Mouse (Mus musculus) hindbrain, embryonic 12.5 days (tissue): ENCODE measurements at regions not wholly inside any gene's neighbourhood (a gene's known extent, or its start where the extent isn't known, plus 50 kb on each side); places are given as distances from the start of the nearest gene placed in this dataset.

ENCODE experiments used
- ATAC-seq: fragments of 200-750 bp; cut with Nextera tagmentation; 2 replicates; pipeline ENCODE4 v1.8.0; 2017; ENCODE audit warnings: moderate TSS enrichment; ENCODE audit not compliant: low FRiP score
- H3K27ac ChIP-seq: fragments of 300-500 bp; sonication (generic); 2 replicates; pipeline ENCODE4 v1.5.1; 2016; ENCODE audit warnings: mild to moderate bottlenecking
- H3K27me3 ChIP-seq: fragments of 300-500 bp; sonication (generic); 2 replicates; pipeline ENCODE4 v1.6.1; 2016; ENCODE audit warnings: mild to moderate bottlenecking
- H3K36me3 ChIP-seq: fragments of 300-500 bp; sonication (generic); 2 replicates; pipeline ENCODE4 v1.6.1; 2016; ENCODE audit warnings: mild to moderate bottlenecking
- H3K4me1 ChIP-seq: fragments of 300-500 bp; sonication (generic); 2 replicates; pipeline ENCODE4 v1.6.1; 2016
- H3K4me2 ChIP-seq: fragments of 300-500 bp; sonication (generic); replicated peaks from 2 replicates; pipeline ENCODE4 v1.6.1; 2016; ENCODE audit warnings: mild to moderate bottlenecking
- H3K4me3 ChIP-seq: fragments of 300-500 bp; sonication (generic); 2 replicates; pipeline ENCODE4 v1.5.1; 2016; ENCODE audit warnings: mild to moderate bottlenecking
- H3K9ac ChIP-seq: fragments of 300-500 bp; sonication (generic); 2 replicates; pipeline ENCODE4 v1.6.1; 2016; ENCODE audit warnings: mild to moderate bottlenecking, moderate library complexity
- H3K9me3 ChIP-seq: fragments of 300-500 bp; sonication (generic); replicated peaks from 2 replicates; pipeline ENCODE4 v1.6.1; 2016; ENCODE audit warnings: mild to moderate bottlenecking
- WGBS: fragments of 180-500 bp; shearing (Covaris S2); methylation state at CpG from one replicate; pipeline ENCODE4 v1.1.7; 2016; 5-methylcytosine and 5-hydroxymethylcytosine counted together

DNA sequence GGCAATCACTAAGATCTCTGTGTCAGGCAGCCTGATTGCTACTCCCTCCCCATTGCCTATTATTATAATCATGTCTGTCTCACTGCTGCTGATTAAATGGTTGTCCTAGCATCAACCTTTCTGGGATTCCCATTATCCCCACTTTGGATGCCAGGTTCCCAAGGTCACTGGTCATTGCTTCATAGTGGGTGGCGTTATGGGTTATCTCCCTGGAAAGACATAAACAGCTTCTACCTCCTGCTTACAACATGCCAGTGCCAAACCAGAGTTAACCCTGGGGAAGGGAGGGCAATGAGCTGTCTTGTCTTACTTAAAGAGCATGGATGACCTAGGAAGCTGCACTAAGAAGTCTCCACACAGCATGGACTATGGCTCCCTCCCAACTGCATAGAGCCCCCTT is 136.9 kb downstream of the Uaca start:
- Histone ChIP-seq H3K27me3 (no peaks in the 10 kb centered on the region), H3K27ac (no peak overlapping the region), H3K4me2 (no peak overlapping the region), H3K9ac (no peak overlapping the region), H3K4me3 (no peak overlapping the region), H3K4me1 (peaks cover 2% of the 10 kb centered on the region; the same call in 1 of the 2 replicates), H3K9me3 (no peaks in the 10 kb centered on the region), H3K36me3 (no peaks in the 10 kb centered on the region)
- no peak for ATAC-seq
- 92% methylated on average over 1 of the region's 1 CpGs for WGBS

DNA sequence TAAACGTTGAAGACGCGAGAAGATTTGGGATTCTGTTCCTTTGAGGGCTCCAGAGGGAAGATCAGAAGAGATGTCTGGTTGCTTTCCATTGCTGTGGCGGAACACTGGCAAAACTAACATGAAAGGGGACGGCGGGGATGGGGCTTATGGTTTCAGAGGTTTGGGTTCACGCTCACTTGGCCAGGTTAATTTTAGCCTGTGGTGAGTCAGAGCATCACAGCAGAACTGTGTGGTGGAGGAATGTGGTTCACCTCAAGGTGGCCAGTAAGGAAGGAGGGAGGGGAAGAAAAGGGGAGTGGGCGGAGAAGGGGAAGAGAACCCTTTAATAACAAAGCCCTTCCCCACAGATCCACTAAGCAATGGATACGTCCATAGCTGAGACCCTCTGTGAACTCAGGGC is 142.6 kb downstream of the Uaca start:
- Histone ChIP-seq H3K4me3 (no peak overlapping the region), H3K9me3 (no peaks in the 10 kb centered on the region), H3K9ac (no peak overlapping the region), H3K27ac (no peak overlapping the region), H3K4me1 (peaks cover 6% of the 10 kb centered on the region), H3K36me3 (no peaks in the 10 kb centered on the region), H3K27me3 (peaks cover 11% of the 10 kb centered on the region), H3K4me2 (no peak overlapping the region)
- 86% methylated on average over 9 of the region's 9 CpGs for WGBS
- ATAC-seq = no peak

DNA sequence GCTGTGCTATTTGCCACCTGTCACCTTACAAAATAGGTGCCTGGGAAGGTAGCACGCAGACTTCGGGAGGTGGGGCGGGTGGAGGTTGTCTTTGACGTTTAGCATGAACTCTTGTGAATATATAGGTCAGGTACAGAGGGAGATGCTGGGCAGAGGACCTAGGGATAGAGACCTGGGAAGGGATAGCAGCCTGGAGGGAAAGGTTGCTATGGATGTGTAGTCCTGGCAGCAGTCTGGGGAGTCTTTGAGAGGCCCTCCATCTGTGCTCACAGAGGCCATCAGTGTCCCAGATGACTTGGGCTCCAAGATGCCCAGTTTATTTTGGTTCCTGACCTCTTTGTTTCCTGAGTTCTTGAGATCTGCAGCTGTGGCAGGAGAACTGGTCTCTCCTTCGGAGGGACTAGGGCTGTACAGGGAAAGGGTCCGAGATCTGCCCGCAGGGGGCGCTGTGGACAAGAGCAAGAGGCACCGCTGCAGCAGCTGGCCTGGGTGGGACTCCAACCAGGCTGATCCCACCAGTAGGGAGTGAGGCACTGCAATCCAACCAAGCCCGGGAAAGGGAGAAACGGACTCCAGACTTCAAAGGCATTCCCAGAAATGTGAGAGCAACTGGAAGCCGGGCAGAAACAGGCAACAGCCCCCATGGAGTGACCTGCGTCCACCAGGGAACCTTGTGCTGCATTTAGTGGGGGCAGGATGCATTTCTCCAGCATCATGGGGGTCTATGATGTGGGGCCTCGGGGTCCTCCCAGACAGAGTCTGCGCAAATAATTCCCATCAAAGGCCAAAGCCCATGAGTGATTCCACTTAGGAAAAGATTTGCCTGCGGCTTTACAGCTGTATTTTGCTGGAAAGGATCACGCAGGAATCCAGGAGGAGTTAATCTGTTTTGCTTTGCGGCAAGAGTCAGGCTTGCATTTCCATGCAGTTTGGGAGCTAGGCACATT is 145.8 kb downstream of the Uaca start:
- no peak overlapping the region for H3K9ac ChIP-seq
- peaks cover 18% of the 10 kb centered on the region for H3K27me3 ChIP-seq
- peaks cover 6% of the 10 kb centered on the region for H3K4me1 ChIP-seq
- no peaks in the 10 kb centered on the region for H3K36me3 ChIP-seq
- H3K9me3 ChIP-seq = no peaks in the 10 kb centered on the region
- H3K4me2 ChIP-seq = peak overlapping the region; percentile 6; the same call in 1 of the 2 replicates
- H3K27ac ChIP-seq = 0 out of 2 replicates have a peak overlapping the region, but pooled peaks have one; percentile 36
- no peak overlapping the region for H3K4me3 ChIP-seq
- peak; percentile 84 for ATAC-seq
- 28% methylated on average over 18 of the region's 18 CpGs for WGBS

DNA sequence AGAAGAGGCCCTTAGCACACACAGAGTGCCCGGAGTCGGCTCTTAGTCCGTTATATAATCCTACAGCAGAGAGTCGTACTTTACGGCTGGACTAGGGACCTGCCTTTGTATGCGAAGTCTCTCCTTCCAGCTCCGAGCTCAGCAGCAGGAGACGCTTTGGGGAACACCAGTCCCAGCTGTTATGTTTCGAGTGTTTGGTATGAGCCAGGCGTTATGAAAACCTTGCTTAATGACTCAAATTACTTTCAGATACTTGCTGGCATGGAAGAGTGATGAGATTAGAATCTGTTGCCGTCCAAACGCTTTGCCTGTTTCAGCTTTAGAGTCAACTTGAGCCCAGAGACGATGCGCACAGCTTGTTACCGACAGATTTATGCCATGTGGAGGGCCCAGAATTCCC is 153.0 kb downstream of the Uaca start:
- 73% methylated on average over 15 of the region's 15 CpGs for WGBS
- Histone ChIP-seq H3K4me2 (no peak overlapping the region), H3K4me1 (peaks cover 19% of the 10 kb centered on the region), H3K36me3 (no peaks in the 10 kb centered on the region), H3K27me3 (peaks cover 19% of the 10 kb centered on the region), H3K27ac (no peak overlapping the region), H3K9ac (no peak overlapping the region), H3K9me3 (no peaks in the 10 kb centered on the region), H3K4me3 (no peak overlapping the region)
- no peak for ATAC-seq

DNA sequence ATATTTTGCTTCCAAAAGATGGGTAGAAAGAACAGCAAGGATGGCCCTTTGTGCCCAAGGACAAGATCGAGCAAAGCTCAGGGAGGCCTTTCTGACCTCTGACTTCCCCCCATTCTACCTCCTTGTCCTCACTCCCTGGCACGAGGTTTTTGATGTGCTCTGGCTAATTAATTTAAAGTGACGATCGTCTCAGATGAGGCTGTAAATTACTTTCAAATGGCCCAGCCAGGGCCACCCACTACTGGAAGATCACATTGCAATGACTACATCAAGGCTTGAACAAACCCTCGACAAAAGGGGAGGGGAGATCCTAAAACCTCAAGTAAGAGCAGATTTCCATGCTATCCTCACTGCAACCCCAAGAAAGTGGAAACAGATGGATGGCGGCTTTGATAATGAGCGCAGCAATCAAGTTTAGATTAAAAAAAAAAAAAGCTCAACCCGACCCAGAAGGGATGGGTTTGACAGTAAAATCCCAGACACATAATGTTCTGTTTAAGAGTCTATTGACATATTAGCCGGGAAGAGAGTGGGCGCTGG is 154.3 kb downstream of the Uaca start:
- Histone ChIP-seq H3K27me3 (peaks cover 16% of the 10 kb centered on the region), H3K4me3 (no peak overlapping the region), H3K9ac (no peak overlapping the region), H3K4me1 (peaks cover 19% of the 10 kb centered on the region), H3K9me3 (no peaks in the 10 kb centered on the region), H3K36me3 (no peaks in the 10 kb centered on the region), H3K4me2 (no peak overlapping the region), H3K27ac (no peak overlapping the region)
- no peak for ATAC-seq
- 48% methylated on average over 10 of the region's 10 CpGs for WGBS

DNA sequence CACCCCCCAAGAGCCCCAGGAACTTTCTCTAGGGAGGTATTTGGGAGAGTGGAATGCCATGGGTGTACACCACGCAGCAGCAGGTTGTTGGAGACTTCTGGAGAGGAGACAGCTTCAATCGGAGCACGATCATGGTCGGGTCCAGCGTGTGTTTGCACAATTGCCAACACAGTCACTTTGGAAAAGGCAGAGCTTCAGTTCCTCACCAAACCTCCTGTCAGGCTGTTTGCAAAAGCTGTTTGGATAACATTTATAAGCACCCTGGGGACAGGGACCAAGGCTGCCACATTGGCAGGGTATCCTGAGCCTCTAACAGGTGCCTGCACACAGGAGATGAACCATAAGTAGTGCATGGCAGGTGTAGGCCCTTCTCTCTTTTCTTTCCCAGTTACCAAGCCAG is 155.8 kb downstream of the Uaca start:
- no peaks in the 10 kb centered on the region for H3K9me3 ChIP-seq
- peaks cover 19% of the 10 kb centered on the region for H3K4me1 ChIP-seq
- H3K4me2 ChIP-seq = no peak overlapping the region
- no peak overlapping the region for H3K9ac ChIP-seq
- H3K36me3 ChIP-seq = no peaks in the 10 kb centered on the region
- H3K27ac ChIP-seq = no peak overlapping the region
- peaks cover 12% of the 10 kb centered on the region for H3K27me3 ChIP-seq
- no peak overlapping the region for H3K4me3 ChIP-seq
- 92% methylated on average over 5 of the region's 5 CpGs for WGBS
- ATAC-seq = no peak

DNA sequence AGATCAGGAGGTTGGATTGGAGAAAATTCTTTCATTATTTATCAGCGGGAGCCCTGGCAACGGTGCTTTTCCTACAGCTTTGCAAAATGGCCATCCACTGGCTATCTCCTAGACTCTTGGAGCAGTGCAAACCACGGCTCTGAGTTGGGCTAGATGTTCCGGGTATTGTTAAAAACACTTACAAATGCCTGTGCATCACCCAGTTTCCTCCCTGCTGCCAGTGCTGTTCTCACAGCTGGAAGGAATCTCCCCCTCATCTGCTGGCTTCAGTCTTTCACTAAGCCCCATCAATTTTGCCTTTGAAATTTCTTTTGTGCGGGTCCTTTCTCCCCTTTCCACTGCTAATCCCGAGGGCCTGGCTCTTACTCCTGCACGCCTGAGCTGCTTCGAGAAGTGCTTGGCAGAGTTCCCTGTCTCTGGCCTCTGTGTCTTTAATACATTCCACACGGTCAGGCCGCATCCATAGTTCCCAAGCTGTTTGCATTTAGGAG is 156.8 kb downstream of the Uaca start:
- Histone ChIP-seq H3K27me3 (peaks cover 9% of the 10 kb centered on the region), H3K4me3 (no peak overlapping the region), H3K4me2 (no peak overlapping the region), H3K9me3 (no peaks in the 10 kb centered on the region), H3K36me3 (no peaks in the 10 kb centered on the region), H3K27ac (peak overlapping the region; percentile 52; the same call in 1 of the 2 replicates), H3K9ac (no peak overlapping the region), H3K4me1 (peaks cover 19% of the 10 kb centered on the region)
- 14% methylated on average over 10 of the region's 10 CpGs for WGBS
- peak; percentile 50 for ATAC-seq

DNA sequence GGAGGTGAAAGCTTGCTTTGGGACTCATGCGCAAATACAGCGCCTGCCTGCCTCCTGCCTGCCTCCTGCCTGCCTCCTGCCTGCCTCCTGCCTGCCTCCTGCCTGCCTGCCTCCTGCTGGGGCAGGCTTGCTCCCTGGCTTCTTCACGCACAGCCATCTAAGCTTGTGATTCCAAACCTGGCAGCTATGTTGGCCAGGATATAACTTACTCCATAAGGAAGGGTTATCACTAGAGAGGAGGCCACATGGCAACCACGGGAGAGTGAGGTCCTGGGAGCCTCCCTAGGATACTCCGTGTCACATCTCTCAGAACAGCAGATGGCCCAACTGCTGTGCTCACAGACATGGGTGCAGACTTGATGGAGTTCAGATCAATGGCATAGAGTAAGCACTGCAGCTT is 163.1 kb downstream of the Uaca start:
- no peaks in the 10 kb centered on the region for H3K9me3 ChIP-seq
- ATAC-seq = no peak
- H3K4me2 ChIP-seq = no peak overlapping the region
- no peak overlapping the region for H3K27ac ChIP-seq
- no peak overlapping the region for H3K4me3 ChIP-seq
- H3K27me3 ChIP-seq = 0 out of 2 replicates have a peak, but pooled peaks cover 5% of the 10 kb centered on the region
- no peak overlapping the region for H3K9ac ChIP-seq
- no peaks in the 10 kb centered on the region; the same call in 1 of the 2 replicates for H3K4me1 ChIP-seq
- 48% methylated on average over 5 of the region's 5 CpGs for WGBS
- H3K36me3 ChIP-seq = no peaks in the 10 kb centered on the region

DNA sequence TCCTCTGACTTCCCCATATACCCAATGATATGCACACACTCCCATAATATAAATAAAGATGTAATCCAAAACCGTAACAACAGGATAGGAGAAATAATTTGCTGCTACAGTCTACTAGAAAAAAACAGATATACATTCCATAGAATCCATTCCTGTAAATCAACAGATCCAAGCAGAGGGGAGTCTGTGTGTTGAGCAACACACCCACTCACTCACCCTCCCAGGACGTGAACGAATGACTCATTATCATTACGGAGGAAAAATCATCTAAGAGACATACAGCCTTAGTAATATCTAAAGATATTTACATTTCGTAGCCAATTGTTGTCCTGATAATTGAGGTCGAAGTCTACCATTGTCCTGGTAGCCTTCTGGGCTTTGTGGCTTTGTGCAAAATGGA is 165.2 kb downstream of the Uaca start:
- ATAC-seq = no peak
- no peaks in the 10 kb centered on the region for H3K36me3 ChIP-seq
- 88% methylated on average over 6 of the region's 6 CpGs for WGBS
- H3K27ac ChIP-seq = no peak overlapping the region
- no peak overlapping the region for H3K4me3 ChIP-seq
- no peaks in the 10 kb centered on the region for H3K9me3 ChIP-seq
- no peaks in the 10 kb centered on the region; the same call in 1 of the 2 replicates for H3K4me1 ChIP-seq
- no peak overlapping the region for H3K4me2 ChIP-seq
- H3K27me3 ChIP-seq = 0 out of 2 replicates have a peak, but pooled peaks cover 5% of the 10 kb centered on the region
- no peak overlapping the region for H3K9ac ChIP-seq

DNA sequence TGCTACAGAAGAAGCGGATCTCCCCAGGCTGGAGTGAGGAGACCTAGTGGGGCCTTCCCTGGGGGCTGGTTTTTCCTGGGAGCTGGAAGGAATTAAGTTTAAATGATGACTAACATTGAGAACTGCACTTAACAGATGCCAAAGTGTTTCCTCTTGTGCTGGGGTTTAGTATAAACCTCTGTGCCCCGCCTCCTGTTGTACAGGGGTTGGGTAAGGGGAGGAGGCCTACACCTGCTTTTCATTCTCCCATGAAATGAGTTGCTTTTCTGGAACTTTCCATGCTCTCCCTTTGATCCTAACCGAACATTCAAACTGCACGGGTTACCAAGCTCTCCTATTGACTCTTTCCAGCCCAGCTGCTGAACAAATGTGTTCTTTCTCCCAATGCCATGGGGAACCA is 167.7 kb downstream of the Uaca start:
- H3K27me3 ChIP-seq = 0 out of 2 replicates have a peak, but pooled peaks cover 5% of the 10 kb centered on the region
- H3K27ac ChIP-seq = no peak overlapping the region
- H3K9me3 ChIP-seq = no peaks in the 10 kb centered on the region
- no peak for ATAC-seq
- H3K4me1 ChIP-seq = no peaks in the 10 kb centered on the region; the same call in 1 of the 2 replicates
- H3K4me3 ChIP-seq = no peak overlapping the region
- no peaks in the 10 kb centered on the region for H3K36me3 ChIP-seq
- no peak overlapping the region for H3K4me2 ChIP-seq
- WGBS = 82% methylated on average over 4 of the region's 4 CpGs
- H3K9ac ChIP-seq = no peak overlapping the region

DNA sequence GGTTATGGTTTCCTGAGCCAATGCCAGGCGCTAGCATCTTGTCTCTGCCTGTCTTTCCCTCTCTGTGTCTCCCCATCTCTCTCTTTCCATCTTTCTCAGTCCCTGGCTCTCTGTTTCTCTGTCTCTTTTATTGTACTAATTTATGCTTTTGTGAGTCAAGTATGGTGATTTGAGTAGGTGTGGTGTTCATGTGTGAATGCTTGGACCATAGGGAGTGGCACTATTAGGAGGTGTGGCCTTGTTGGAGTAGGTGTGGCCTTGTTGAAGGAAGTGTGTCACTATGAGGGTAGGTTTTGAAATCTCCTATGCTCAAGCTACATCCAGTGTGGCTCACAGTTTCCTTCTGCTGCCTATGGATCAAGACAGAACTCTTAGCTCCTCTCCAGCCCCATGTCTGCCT is 171.3 kb downstream of the Uaca start:
- H3K27ac ChIP-seq = no peak overlapping the region
- no peak overlapping the region for H3K9ac ChIP-seq
- H3K36me3 ChIP-seq = no peaks in the 10 kb centered on the region
- no peak for ATAC-seq
- H3K27me3 ChIP-seq = no peaks in the 10 kb centered on the region; the same call in 1 of the 2 replicates
- 93% methylated on average over 1 of the region's 1 CpGs for WGBS
- H3K4me2 ChIP-seq = no peak overlapping the region
- H3K9me3 ChIP-seq = no peaks in the 10 kb centered on the region
- peaks cover 4% of the 10 kb centered on the region; the same call in 1 of the 2 replicates for H3K4me1 ChIP-seq
- no peak overlapping the region for H3K4me3 ChIP-seq

DNA sequence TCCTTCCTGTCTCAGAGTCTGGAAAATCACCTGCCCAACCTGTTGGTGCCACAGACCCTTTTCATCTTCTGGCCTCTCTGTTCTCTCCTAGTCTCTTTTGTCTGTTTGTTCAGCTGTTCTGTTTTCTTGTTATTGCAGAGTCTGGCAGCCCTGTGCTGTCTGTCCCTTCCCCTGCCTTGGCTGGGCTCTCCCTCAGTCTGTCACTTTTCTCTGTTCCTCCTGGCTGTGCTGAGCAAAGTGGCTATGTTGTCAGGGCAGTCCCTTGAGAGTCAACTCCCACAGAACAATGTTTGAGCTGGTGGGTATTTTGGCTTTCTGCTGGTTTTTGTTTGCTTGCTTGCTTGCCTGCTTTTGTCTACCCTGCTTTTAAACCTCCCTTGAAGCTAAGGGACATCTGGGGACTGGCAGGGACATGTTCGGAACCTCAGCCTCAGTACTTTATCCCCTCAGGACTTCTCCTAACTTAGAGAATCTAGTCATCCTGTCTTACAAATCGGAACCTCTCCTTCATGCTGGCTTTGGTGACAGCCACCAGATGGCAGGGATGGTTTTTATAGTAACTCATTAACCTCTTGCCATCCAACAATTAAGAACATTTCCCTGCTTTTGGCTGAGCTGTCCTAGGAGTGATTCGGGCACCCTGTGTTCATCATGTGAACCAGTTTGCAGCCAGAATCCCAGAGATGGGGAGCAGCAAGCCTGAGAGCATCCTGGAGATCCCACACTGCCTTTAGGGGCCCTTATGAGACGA is 174.1 kb downstream of the Uaca start:
- no peak overlapping the region for H3K9ac ChIP-seq
- WGBS = 49% methylated on average over 4 of the region's 4 CpGs
- no peak for ATAC-seq
- H3K4me2 ChIP-seq = no peak overlapping the region
- no peak overlapping the region for H3K27ac ChIP-seq
- H3K27me3 ChIP-seq = no peaks in the 10 kb centered on the region; the same call in 1 of the 2 replicates
- H3K4me1 ChIP-seq = peaks cover 7% of the 10 kb centered on the region; the same call in 1 of the 2 replicates
- no peaks in the 10 kb centered on the region for H3K36me3 ChIP-seq
- no peak overlapping the region for H3K4me3 ChIP-seq
- no peaks in the 10 kb centered on the region for H3K9me3 ChIP-seq
